Mouse (Mus musculus) kidney, postnatal 4 days (tissue): Measurements from ENCODE around the gene Zfp146.
"Not testable (repeated sequence)": the region's sequence is repeated elsewhere in the genome, so short reads cannot be mapped to it uniquely, and the experiment has no call there.

ENCODE experiments used
- DNase-seq, 2 experiments: peaks; one replicate each; pipeline ENCODE4 v3.0.0; 2021; ENCODE audit warnings: mixed read lengths in 2 of 2

Gene Zfp146

DNA sequence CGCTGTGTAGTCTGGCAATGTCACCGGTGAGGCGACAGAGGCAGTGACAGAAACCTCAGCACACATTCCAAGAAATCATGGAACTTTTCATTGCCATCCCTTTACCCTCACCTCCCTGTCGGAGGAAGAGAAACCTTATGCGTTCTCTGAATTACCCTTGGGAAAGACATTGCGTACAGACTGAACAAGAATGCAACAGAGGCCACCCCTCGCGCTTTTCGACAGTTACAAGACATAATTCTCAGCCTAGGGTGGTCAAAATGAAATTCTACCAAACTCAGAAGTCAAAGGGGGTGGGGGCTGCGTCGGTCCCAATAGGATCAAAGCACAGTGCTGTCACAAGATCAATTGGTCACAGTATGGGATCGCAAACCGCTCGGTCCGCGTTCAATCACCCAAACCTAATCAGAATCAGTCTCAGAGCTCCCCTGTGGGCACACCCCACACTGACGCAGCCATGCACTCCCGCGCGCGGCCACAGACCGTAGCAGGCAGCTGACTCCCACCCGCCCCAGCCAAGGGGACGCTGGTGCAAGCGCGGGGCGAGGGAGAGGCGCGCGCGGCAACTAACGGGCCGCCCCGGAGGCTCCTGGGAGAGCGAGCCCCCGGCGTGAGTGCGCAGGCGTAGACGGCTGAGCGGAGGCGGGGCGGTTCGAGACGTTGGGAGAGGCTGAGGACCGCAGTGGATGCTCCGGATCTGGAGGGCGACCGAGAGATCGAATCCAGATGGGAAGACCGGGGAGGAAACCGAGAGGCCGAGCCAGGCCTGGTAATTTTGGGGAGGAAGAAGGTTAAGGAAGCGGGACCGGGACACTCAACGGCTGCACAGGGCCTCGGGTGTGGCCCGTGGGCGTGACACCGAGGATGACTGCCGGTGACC lies 48.0 kb downstream of the Zfp146 start, which contains the start of gene Zfp382:
Gene Zfp382 (plus strand): TSS at position 635 of the 880 bp plus-strand sequence.
- peak; percentile 92 to 95 for DNase-seq

DNA sequence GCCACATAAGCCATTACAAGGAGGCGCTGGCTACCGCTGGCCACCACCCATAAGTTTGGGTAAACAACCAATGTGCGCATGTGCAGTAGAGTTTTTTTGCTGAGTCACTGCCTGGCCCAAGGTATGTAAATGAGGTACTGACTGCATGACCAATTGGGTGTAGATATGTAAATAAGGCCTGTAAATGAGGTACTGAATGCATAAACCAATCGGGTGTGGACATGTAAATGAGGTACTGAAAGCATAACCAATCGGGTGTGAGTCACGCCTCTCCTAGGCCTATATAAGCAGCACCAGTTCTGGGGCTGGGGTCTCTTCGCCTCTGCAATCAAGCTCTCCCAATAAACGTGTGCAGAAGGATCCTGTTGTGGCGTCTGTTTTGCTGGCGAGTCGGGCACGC lies 51.6 kb downstream of the Zfp146 start:
- DNase-seq, result not testable (repeated sequence)

DNA sequence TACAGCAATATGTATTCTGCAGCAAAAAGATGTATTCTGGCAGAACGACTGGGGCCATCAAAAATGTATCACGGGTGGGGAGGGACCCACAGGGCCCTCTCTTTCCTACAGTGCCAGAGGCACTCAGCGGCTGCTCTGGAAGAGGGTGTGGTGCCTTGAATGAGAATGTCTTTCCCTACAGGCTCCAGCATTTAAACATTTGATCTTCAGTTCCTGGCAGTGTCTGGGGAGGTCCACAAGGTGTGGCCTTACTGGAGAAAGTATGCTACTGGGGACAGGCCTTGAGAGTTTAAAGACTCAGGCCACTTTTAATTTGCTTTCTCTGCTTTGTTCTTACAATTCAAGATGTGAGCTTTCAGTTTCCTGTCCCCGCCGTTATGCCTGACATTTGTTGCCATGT lies 53.5 kb downstream of the Zfp146 start:
- no peak for DNase-seq
